Mouse (Mus musculus): ENCODE data around the gene Trpm8.

Trpm8 gene

GRCm38 (mm10) chr1:88277098-88277817 is at the start of gene Trpm8, which contains the start of gene Hjurp:
Gene Trpm8, plus strand, starts transcription at chr1:88277661.
Gene Hjurp, minus strand, starts transcription at chr1:88277633.
- DNase-seq (ENCODE audit: low read depth, low spot score): peak; percentile 100

DNA sequence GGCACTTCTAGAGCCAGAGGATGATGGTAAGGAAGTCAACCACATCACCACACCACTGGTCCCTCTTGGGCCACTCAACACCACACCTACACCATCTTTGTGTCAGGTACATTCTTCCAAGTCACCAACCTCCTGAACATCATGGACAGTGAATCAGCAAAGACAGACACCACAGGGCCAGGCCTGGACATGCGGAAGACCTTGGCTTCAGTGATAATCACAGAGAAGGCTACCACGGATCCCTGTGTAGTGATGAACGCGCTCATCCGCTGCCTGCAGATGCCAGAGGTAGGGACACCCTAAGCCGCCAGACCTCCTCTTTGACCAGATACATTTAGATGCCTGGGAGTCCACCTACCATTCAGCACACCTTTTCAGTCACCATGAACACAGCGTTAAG is 49.3 kb upstream of the Trpm8 start:
- DNase-seq (ENCODE audit: low read depth, low spot score): no peak

DNA sequence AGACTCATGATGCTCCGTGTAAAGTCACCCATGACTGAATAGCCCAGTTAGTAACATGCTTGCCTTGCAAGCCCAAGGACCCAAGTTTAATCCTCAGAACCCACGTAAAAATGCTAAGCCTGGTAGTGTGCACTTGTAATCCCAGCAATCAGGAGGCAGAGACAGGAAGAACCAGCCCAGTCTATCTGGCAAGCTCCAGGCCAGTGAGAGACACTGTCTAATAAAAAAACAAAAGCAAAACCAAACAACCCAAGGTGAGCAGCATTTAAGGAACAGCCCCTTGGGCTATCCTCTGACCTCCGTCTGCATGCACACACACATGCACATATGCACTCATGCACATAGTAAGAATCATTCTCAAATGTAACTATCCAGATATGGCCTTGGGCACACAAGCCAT is 47.9 kb upstream of the Trpm8 start:
- no peak for DNase-seq (ENCODE audit: low read depth, low spot score)

GRCm38 (mm10) chr1:88229986-88230385 is 47.5 kb upstream of the Trpm8 start:
- DNase-seq (ENCODE audit: low read depth, low spot score): no peak

- no peak for DNase-seq (ENCODE audit: low read depth, low spot score)
These were observed 47.0 kb upstream of the Trpm8 start for GRCm38 (mm10) chr1:88230421-88230820.

- no peak for DNase-seq (ENCODE audit: low read depth, low spot score)
These were observed 46.3 kb upstream of the Trpm8 start for GRCm38 (mm10) chr1:88230981-88231802.

- DNase-seq (ENCODE audit: low read depth, low spot score): no peak
These were observed 45.5 kb upstream of the Trpm8 start for GRCm38 (mm10) chr1:88231803-88232499.

DNA sequence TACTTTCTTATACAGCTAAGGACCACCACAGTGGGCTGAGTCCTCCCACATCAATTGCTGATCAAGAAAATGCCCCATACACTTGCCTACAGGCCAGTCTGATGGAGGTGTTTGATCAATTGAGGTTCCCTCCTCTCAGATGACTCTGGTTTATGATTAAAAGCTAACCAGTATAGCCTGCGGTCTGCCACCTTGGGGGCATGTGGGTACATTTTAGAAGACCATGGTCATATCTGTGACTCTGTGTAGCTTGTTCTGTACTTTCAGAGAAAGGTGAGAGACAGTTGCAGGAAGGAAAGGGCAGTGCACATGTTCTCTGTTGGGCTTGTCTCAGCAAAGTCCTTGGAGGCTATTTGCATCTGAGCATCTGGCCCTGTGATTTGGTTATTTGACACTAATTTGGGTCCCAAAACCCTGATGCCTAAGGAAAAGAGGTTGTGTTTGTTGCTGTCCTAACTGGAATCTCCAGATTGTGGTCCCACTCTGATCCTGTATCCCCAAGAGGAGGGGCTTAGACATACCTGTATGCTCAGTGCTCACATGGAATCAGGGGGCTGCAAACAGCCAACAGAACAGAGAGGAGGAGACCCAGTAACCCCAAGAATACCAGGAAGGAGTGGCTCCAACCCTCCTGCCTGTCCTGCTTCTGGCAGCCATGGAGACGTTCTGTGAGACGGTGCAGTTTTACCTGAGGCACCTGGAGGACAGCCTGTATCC is 44.6 kb upstream of the Trpm8 start:
- no peak for DNase-seq (ENCODE audit: low read depth, low spot score)

- DNase-seq (ENCODE audit: low read depth, low spot score): no peak
These were observed 43.8 kb upstream of the Trpm8 start for GRCm38 (mm10) chr1:88233421-88234247.

GRCm38 (mm10) chr1:88234248-88234610 is 43.2 kb upstream of the Trpm8 start:
- DNase-seq (ENCODE audit: low read depth, low spot score): no peak

- DNase-seq (ENCODE audit: low read depth, low spot score): no peak
These were observed 42.8 kb upstream of the Trpm8 start for GRCm38 (mm10) chr1:88234646-88235045.

- no peak for DNase-seq (ENCODE audit: low read depth, low spot score)
These were observed 42.2 kb upstream of the Trpm8 start for GRCm38 (mm10) chr1:88235046-88235893.

- no peak for DNase-seq (ENCODE audit: low read depth, low spot score)
These were observed 41.5 kb upstream of the Trpm8 start for GRCm38 (mm10) chr1:88235894-88236415.

DNA sequence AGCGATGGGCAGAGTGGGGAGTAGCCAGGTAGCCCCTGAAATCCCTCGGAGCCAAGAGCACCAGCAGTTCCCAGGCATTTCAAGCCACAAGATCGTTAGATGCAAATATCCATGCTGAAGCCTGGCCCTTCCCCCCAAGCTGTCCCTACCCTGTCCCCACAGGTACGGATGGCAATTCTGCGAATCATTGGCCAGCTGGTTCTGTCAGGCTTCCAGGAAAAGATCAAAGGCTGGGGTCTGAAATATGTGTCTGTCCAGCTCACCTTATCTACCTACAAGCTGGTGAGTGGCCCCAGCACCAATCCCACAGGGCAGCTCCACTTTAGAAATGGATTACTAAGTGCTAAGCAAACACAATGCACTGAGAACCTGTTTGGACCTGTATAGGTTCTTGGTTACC is 40.1 kb upstream of the Trpm8 start:
- DNase-seq (ENCODE audit: low read depth, low spot score): no peak

GRCm38 (mm10) chr1:88238771-88239170 is 38.7 kb upstream of the Trpm8 start:
- DNase-seq (ENCODE audit: low read depth, low spot score): no peak

- no peak for DNase-seq (ENCODE audit: low read depth, low spot score)
These were observed 37.4 kb upstream of the Trpm8 start for GRCm38 (mm10) chr1:88240072-88240471.

- no peak for DNase-seq (ENCODE audit: low read depth, low spot score)
These were observed 36.9 kb upstream of the Trpm8 start for GRCm38 (mm10) chr1:88240579-88240978.

- DNase-seq (ENCODE audit: low read depth, low spot score): no peak
These were observed 33.6 kb upstream of the Trpm8 start for GRCm38 (mm10) chr1:88243861-88244260.

GRCm38 (mm10) chr1:88245881-88246280 is 31.6 kb upstream of the Trpm8 start:
- DNase-seq (ENCODE audit: low read depth, low spot score): no peak

DNA sequence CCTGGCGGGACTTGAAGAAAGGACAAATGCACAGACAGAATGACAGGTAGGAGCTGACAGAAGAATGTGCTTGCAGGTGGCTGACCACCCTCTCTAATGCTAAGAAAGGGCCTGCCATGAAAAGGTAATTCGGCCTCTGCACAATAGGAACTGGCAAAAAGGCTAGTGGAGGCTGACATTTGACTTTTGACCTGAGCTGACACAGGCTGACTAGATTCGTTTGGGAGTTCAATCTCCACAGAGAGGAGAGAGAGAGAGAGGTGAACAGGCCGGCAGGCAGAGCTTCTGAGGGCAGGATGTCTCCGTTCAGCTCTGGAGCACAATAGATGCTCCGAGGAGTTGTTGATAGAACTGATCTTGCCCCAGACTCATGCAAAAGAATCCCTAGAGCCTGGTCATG is 31.1 kb upstream of the Trpm8 start:
- no peak for DNase-seq (ENCODE audit: low read depth, low spot score)

Data from R1 (cell line).